Mouse (Mus musculus) MEL (cell line): Measurements from ENCODE around the gene Rnf24.

Experiments used
- CHD1 ChIP-seq: IDR thresholded peaks from 2 replicates; pipeline ENCODE4 v1.6.1; 2012; ENCODE audit warnings: low read depth, mild to moderate bottlenecking, inconsistent platforms, low read length, improper control_type of control experiment
- CTCF ChIP-seq, 3 experiments: IDR thresholded peaks in 2 of 3; conservative IDR thresholded peaks in 1 of 3; 2 replicates each; pipeline ENCODE4 v1.5.1; 2011 to 2012; ENCODE audit warnings: low read length in 3 of 3, low read depth in 2 of 3, mild to moderate bottlenecking in 2 of 3, improper control_type of control experiment in 1 of 3, inconsistent platforms in 1 of 3, mixed read lengths in 1 of 3, moderate library complexity in 1 of 3; ENCODE audit not compliant: control insufficient read depth in 1 of 3, insufficient read depth in 1 of 3, poor library complexity in 1 of 3, severe bottlenecking in 1 of 3
- POLR2A ChIP-seq, 2 experiments: IDR thresholded peaks; 2 replicates each; pipeline ENCODE4 v1.6.1; 2011 to 2012; ENCODE audit warnings: low read length in 2 of 2, mild to moderate bottlenecking in 2 of 2, control low read depth in 1 of 2, improper control_type of control experiment in 1 of 2, low read depth in 1 of 2, moderate library complexity in 1 of 2; ENCODE audit not compliant: control insufficient read depth in 1 of 2, insufficient read depth in 1 of 2, poor library complexity in 1 of 2
- RAD21 ChIP-seq: IDR thresholded peaks from 2 replicates; pipeline ENCODE4 v1.6.1; 2011; ENCODE audit warnings: mild to moderate bottlenecking, low read depth, low read length, improper control_type of control experiment
- TBP ChIP-seq: IDR thresholded peaks from 2 replicates; pipeline ENCODE4 v1.8.0; 2011; ENCODE audit warnings: low read depth, low read length, improper control_type of control experiment
- UBTF ChIP-seq: IDR thresholded peaks from 2 replicates; pipeline ENCODE4 v1.6.1; 2012; ENCODE audit warnings: low read depth, mild to moderate bottlenecking, inconsistent platforms, low read length, improper control_type of control experiment, moderate library complexity, borderline replicate concordance; ENCODE audit not compliant: insufficient read depth
- ZC3H11A ChIP-seq: IDR thresholded peaks from 2 replicates; pipeline ENCODE4 v1.6.1; 2012; ENCODE audit warnings: low read depth, mild to moderate bottlenecking, inconsistent platforms, low read length, improper control_type of control experiment

GRCm38 (mm10) chr2:131255738-131256137, 97.0 kb downstream of the Rnf24 start:
- TF ChIP-seq POLR2A (IDR thresholded peaks at IDR 0.05; ENCODE audit: control insufficient read depth in 1 of 2, insufficient read depth in 1 of 2, low read depth in 1 of 2, low read length in 2 of 2, poor library complexity in 1 of 2) (no peak), RAD21 (no peak), CTCF (IDR thresholded peaks at IDR 0.05 in 2 of 3, conservative IDR thresholded peaks at IDR 0.05 in 1 of 3; ENCODE audit: control insufficient read depth in 1 of 3, insufficient read depth in 1 of 3, low read depth in 2 of 3, low read length in 3 of 3, poor library complexity in 1 of 3, severe bottlenecking in 1 of 3) (no peak), UBTF (no peak), ZC3H11A (no peak), CHD1 (no peak), TBP (no peak)
